Mouse (Mus musculus) skeletal muscle tissue, adult 2 months (tissue): Measurements from ENCODE around the gene Zfp697.
"Not testable (repeated sequence)": the region's sequence is repeated elsewhere in the genome, so short reads cannot be mapped to it uniquely, and the experiment has no call there.

Experiments
- DNase-seq: peaks from one replicate; pipeline ENCODE4 v3.0.0-alpha.2; 2012; ENCODE audit warnings: low read depth, low spot score

Gene Zfp697

DNA sequence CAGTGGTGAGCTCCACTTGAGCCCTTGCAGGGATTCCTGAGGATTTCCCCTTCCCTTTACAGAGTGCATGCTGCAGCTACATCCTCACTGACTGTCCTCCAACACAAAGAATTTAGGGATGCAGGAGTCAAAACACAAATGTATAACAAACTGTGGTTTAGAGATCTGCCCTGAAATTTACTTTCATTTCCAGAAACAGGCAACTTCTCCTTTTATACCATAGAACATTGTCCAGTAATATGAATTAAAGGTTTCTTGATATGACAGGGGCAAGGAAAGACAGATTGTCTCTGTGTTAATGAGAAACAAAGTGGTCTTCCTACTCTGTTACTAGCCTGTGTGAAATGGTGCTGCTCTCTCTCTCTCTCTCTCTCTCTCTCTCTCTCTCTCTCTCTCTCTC, 115.1 kb downstream of the Zfp697 start:
- not testable (repeated sequence) for DNase-seq

DNA sequence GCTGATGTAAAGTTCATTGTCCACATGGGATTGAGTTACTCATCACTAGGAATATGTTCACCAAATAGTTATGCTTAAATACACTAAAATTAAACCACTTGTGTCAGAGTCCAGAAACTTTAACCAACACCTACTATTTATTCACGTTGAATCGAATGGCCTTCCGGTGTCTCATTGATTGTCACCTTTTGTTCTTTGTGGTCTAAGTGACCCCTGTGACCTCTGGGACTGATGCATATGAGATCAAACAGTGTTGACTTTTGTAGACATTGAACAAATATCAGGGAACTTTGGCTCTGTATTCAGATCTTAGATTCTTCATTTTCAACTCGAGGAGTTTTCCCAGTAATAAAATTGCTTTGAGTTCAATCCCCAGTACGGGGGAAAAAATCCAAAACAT, 125.0 kb downstream of the Zfp697 start:
- not testable (repeated sequence) for DNase-seq

- not testable (repeated sequence) for DNase-seq
Observed at GRCm38 (mm10) chr3:98510414-98510813, 128.2 kb downstream of the Zfp697 start, which contains the start of gene Hsd3b4. Gene Hsd3b4, minus strand, starts transcription at chr3:98510514.

DNA sequence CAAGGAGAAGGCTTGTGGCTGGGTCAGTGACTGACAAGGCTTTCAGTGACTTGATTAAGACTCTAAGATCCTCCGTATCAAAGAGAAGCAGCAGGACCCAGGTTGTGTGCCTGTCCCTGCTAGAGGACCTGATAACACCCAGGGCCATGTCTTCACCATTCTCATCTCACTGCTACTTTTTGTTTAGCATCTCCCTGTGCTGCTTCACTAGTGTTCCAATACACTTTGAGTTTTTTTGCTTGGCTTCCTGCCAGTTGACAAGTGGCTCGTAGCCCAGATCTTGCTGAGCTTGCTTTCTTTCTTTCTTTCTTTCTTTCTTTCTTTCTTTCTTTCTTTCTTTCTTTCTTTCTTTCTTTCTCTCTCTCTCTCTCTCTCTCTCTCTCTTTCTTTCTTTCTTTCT, 140.5 kb downstream of the Zfp697 start:
- not testable (repeated sequence) for DNase-seq

DNA sequence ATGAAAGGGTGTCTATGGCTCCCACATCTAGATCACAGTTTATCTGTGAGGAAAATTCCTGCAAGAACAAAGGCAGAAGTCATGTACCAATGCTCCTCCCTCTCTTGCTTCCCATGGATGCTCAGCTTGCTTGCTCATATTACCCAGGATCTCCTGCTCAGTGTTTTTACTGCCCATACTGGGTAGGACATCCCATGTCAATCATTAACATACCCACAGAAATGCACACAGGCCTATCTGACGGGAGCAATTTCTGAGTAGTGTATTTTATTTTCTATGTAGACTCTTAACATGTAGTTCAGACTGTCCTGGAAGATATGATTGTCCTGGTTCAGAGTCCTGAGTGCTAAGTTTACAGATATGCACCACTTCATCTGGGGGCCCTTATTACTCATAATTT, 142.3 kb downstream of the Zfp697 start:
- DNase-seq = not testable (repeated sequence)

DNA sequence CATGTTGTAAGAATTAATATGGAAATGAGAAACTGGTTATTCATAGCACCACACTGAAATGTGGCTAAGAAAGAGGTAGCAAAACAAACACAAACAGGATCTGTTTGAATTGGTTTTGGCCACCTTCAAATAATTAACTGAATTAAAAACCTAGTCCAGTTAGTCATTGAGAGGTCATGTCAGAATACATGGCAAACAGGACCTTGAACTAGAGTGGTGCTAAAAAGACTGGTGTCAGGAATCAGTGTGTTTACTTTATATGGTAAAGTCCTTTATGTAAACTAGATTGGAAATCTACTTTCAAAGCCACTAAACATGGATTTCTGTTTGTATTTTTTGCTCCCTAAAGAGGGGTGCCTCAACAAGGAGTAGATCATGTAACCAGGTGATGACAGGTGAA, 142.7 kb downstream of the Zfp697 start:
- DNase-seq = not testable (repeated sequence)

DNA sequence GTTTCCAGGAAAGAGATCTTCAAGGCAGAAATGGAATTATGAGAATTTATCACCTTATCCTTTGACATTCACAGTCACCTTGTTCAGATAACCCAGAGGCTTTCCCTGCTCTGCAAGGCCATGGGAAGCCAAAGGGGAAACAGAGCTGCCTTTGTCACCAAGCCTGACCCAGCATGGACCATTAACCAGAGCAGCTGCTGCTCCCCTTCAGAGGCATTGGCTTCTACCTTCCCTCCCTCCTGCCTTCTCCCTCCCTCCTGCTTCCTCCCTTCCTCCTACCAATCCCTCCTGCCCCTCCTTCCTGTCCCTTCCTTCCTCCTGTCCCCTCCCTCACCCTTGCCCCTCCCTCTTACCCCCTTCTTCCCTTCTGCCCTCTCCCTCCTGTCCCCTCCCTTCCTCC, 165.4 kb downstream of the Zfp697 start:
- DNase-seq = not testable (repeated sequence)

DNA sequence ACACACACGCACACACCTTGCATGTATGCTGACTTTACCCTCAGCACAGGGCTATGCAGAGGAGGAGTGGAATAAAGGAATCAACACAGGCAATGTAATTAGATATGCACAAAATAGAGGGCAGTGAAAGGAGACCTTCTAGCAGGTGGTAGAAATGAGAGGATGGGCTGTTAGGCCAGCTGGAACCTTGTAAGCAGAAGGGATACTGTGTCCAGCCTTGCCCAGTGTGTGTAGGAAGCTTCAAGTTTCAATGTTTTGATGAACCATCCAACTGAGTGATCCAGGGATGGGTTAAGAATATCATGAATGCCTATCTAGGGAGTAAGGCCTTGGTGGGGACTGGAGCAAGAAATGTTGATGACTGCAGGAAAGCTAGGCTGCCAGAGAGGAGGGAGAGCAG, 166.2 kb downstream of the Zfp697 start:
- not testable (repeated sequence) for DNase-seq

GRCm38 (mm10) chr3:98550215-98550614, 168.0 kb downstream of the Zfp697 start:
- DNase-seq = not testable (repeated sequence)

DNA sequence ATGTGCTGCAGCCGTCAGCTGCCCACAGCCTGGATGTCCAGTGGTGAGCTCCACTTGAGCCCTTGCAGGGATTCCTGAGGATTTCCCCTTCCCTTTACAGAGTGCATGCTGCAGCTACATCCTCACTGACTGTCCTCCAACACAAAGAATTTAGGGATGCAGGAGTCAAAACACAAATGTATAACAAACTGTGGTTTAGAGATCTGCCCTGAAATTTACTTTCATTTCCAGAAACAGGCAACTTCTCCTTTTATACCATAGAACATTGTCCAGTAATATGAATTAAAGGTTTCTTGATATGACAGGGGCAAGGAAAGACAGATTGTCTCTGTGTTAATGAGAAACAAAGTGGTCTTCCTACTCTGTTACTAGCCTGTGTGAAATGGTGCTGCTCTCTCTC, 168.6 kb downstream of the Zfp697 start:
- DNase-seq = not testable (repeated sequence)

DNA sequence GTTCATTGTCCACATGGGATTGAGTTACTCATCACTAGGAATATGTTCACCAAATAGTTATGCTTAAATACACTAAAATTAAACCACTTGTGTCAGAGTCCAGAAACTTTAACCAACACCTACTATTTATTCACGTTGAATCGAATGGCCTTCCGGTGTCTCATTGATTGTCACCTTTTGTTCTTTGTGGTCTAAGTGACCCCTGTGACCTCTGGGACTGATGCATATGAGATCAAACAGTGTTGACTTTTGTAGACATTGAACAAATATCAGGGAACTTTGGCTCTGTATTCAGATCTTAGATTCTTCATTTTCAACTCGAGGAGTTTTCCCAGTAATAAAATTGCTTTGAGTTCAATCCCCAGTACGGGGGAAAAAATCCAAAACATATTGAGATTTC, 178.4 kb downstream of the Zfp697 start:
- DNase-seq = not testable (repeated sequence)

DNA sequence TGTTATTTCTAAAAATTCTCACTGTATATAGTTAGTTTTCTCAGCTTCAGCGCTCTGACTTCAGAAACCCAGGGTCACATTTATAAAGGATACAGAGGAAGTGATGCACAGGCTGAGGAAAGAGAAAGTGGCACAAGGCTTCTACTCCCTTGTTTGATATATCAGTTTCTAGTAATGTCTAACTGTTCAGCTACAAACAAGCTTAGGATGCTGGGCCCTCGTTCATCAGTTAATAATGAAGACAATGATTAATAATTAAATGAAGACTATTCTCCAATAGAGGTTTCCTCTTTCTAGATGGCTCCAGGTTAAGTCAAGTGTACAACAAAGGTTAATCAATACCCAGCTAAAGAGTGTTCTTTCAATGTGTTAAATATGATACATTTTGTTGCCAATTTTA, 181.6 kb downstream of the Zfp697 start:
- DNase-seq = not testable (repeated sequence)

GRCm38 (mm10) chr3:98564894-98565293, 182.6 kb downstream of the Zfp697 start:
- not testable (repeated sequence) for DNase-seq

- not testable (repeated sequence) for DNase-seq
Observed at GRCm38 (mm10) chr3:98567717-98568116, 185.5 kb downstream of the Zfp697 start.

DNA sequence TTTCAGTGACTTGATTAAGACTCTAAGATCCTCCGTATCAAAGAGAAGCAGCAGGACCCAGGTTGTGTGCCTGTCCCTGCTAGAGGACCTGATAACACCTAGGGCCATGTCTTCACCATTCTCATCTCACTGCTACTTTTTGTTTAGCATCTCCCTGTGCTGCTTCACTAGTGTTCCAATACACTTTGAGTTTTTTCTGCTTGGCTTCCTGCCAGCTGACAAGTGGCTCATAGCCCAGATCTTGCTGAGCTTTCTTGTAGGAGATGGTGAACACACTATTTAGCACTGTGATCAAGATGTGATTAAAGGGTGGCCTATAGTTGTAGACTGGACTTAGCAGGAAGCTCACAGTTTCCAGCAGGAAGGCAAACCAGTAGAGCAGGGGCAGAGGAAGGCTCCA, 198.8 kb downstream of the Zfp697 start:
- DNase-seq = not testable (repeated sequence)

- not testable (repeated sequence) for DNase-seq
Observed at GRCm38 (mm10) chr3:98582202-98582601, 199.9 kb downstream of the Zfp697 start.

DNA sequence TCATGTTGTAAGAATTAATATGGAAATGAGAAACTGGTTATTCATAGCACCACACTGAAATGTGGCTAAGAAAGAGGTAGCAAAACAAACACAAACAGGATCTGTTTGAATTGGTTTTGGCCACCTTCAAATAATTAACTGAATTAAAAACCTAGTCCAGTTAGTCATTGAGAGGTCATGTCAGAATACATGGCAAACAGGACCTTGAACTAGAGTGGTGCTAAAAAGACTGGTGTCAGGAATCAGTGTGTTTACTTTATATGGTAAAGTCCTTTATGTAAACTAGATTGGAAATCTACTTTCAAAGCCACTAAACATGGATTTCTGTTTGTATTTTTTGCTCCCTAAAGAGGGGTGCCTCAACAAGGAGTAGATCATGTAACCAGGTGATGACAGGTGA, 200.4 kb downstream of the Zfp697 start:
- DNase-seq = not testable (repeated sequence)

GRCm38 (mm10) chr3:98587721-98588120, 205.5 kb downstream of the Zfp697 start:
- DNase-seq = no peak

DNA sequence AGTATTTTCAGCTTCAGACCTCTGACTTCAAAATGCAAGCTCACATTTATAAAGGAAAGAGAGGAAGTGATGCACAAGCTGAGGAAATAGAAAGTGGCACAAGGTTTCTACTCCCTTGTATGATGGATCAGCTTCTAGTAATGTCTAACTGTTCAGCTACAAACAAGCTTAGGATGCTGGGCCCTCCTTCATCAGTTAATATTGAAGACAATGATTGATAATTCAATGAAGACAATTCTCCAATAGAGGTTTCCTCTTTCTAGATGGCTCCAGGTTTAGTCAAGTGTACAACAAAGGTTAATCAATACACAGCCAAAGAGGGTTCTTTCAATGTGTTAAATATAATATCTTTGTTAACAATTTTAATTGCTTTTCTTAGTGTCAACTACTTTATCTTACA, 206.4 kb downstream of the Zfp697 start, which contains the start of gene Gm10681:
TSS of gene Gm10681 (minus strand) at position 101 of the 400 bp plus-strand sequence.
- DNase-seq = no peak

- DNase-seq = not testable (repeated sequence)
Observed at GRCm38 (mm10) chr3:98613540-98613939, 231.3 kb downstream of the Zfp697 start.

- DNase-seq = no peak
Observed at GRCm38 (mm10) chr3:98613963-98614362, 231.7 kb downstream of the Zfp697 start.

DNA sequence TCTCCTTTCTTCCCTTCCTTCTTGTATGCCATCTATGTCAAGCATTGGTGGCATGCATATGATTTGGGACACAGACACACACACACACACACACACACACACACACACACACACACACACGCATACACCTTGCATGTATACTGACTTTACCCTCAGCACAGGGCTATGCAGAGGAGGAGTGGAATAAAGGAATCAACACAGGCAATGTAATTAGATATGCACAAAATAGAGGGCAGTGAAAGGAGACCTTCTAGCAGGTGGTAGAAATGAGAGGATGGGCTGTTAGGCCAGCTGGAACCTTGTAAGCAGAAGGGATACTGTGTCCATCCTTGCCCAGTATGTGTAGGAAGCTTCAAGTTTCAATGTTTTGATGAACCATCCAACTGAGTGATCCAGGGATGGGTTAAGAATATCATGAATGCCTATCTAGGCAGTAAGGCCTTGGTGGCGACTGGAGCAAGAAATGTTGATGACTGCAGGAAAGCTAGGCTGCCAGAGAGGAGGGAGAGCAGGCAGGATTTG, 232.2 kb downstream of the Zfp697 start:
- DNase-seq = not testable (repeated sequence)

DNA sequence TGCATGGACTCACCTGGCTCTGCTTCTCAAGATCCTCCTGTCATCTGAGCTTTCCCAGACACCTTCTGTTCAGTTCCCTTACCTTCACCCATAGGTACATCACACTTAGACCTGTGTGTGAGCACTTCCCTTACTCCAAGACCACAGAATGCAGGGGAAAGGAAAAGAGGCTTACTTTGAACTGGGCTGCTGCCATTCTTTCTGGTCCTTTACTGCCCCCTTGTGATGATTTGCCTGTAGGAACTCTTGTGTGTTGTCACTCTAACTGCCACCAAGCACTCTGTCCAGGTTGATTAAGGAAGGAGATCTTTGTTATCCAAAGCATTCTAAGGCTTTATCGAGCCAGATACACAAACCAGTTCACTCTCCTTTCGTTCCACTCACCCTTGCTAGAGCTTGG, 234.0 kb downstream of the Zfp697 start:
- not testable (repeated sequence) for DNase-seq

DNA sequence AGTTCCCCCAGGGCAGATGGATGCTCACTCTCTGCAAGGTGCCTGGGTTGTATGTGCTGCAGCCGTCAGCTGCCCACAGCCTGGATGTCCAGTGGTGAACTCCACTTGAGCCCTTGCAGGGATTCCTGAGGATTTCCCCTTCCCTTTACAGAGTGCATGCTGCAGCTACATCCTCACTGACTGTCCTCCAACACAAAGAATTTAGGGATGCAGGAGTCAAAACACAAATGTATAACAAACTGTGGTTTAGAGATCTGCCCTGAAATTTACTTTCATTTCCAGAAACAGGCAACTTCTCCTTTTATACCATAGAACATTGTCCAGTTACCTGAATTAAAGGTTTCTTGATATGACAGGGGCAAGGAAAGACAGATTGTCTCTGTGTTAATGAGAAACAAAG, 234.5 kb downstream of the Zfp697 start:
- not testable (repeated sequence) for DNase-seq
